Mouse (Mus musculus) forebrain, postnatal 0 days (tissue): Measurements from ENCODE around the gene A2m. TPM values are rescaled to one million over a fixed set of nuclear protein-coding genes. Genes with fewer than 3 reads are reported as not detected.

Experiments used
- ATAC-seq: fragments of 200-750 bp; cut with Nextera tagmentation; 2 replicates; pipeline ENCODE4 v1.8.0; 2017; ENCODE audit warnings: mild to moderate bottlenecking, moderate library complexity
- DNase-seq: peaks from one replicate; pipeline ENCODE4 v3.0.0-alpha.2; 2015
- H3K27ac ChIP-seq: fragments of 300-500 bp; sonication (generic); 2 replicates; pipeline ENCODE4 v1.5.1; 2014; ENCODE audit warnings: low read depth, mild to moderate bottlenecking, antibody characterized with exemption, low read length, moderate library complexity, mixed read lengths
- H3K27me3 ChIP-seq: fragments of 300-500 bp; sonication (generic); 2 replicates; pipeline ENCODE4 v1.6.1; 2014; ENCODE audit warnings: mild to moderate bottlenecking, low read length, mixed read lengths; ENCODE audit not compliant: insufficient read depth
- H3K36me3 ChIP-seq: fragments of 300-500 bp; sonication (generic); 2 replicates; pipeline ENCODE4 v1.6.1; 2014; ENCODE audit warnings: mild to moderate bottlenecking, moderate library complexity; ENCODE audit not compliant: insufficient read depth
- H3K4me1 ChIP-seq: fragments of 300-500 bp; sonication (generic); 2 replicates; pipeline ENCODE4 v1.6.1; 2014; ENCODE audit warnings: antibody characterized with exemption; ENCODE audit not compliant: insufficient read depth
- H3K4me2 ChIP-seq: fragments of 300-500 bp; sonication (generic); 2 replicates; pipeline ENCODE4 v1.6.1; 2014; ENCODE audit warnings: low read depth, mild to moderate bottlenecking, moderate library complexity
- H3K4me3 ChIP-seq: fragments of 300-500 bp; sonication (generic); 2 replicates; pipeline ENCODE4 v1.5.1; 2014; ENCODE audit warnings: low read depth, low read length, mixed read lengths
- H3K9ac ChIP-seq: fragments of 300-500 bp; sonication (generic); 2 replicates; pipeline ENCODE4 v1.6.1; 2014; ENCODE audit warnings: mild to moderate bottlenecking
- H3K9me3 ChIP-seq: fragments of 300-500 bp; sonication (generic); 2 replicates; pipeline ENCODE4 v1.6.1; 2016; ENCODE audit warnings: low read length
- CTCF ChIP-seq: sonication (generic); IDR thresholded peaks from 2 replicates; pipeline ENCODE4 v1.5.1; 2016; ENCODE audit warnings: antibody characterized with exemption, control low read depth, low read depth
- WGBS: fragments of 180-500 bp; shearing (Covaris S2); extraction: QIAGEN DNeasy Blood & Tissue Kit; methylation state at CpG from one replicate; pipeline ENCODE4 v1.1.7; 2014; 5-methylcytosine and 5-hydroxymethylcytosine counted together
- polyA plus RNA-seq: library from polyadenylated mRNA; unstranded; fragments of >200 nt; fragmentation: Nextera tagmentation; extraction: Ambion mirVana; gene quantifications from 2 replicates; pipeline ENCODE4 v1.2.1, GENCODE M21; 2015
- total RNA-seq: library from RNA; depleted of rRNA; stranded (reverse); fragments of >200 nt; gene quantifications from 2 replicates; pipeline ENCODE4 v1.2.3, GENCODE M21; 2014; rRNA removed

The A2m gene
- total RNA-seq (7.2 and 11.5 TPM in 2 replicates), polyA plus RNA-seq (5.2 and 8.7 TPM in 2 replicates)

DNA sequence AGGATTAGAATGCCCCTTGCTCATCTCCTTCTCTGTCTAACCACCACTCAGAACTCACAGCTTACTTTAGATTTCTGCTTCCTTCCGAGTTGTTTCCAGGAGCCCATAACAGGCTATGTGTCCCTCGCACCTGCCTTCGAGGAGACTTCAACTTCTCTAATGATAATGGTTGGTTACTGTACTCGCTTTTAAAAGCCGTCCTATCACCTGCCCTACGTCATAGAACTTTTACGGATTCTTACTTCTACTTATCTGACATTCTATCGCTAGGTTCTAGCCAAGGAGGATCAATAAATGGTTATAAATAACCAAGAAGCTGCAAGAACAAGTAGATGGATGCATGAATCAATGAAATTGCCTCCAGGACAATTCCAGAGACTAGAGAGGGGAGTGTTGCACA, at the start of gene A2m:
Gene A2m, plus strand, starts transcription at position 301 of the 400 bp plus-strand sequence.
- 0 out of 2 replicates have a peak within 1 kb of the TSS, but pooled peaks have one; percentile 28 for H3K9ac ChIP-seq
- H3K36me3 ChIP-seq = no peaks in the 10 kb centered on the region
- no peaks in the 10 kb centered on the region for H3K27me3 ChIP-seq
- H3K4me1 ChIP-seq = no peaks in the 10 kb centered on the region
- 89% methylated on average over 8 of the region's 8 CpGs for WGBS
- no peak for TF ChIP-seq CTCF
- H3K27ac ChIP-seq = no peak within 1 kb of the TSS
- no peaks in the 10 kb centered on the region for H3K9me3 ChIP-seq
- DNase-seq (no peak), ATAC-seq (no peak)
- H3K4me3 ChIP-seq = peak within 1 kb of the TSS; percentile 24
- peak within 1 kb of the TSS; percentile 48 for H3K4me2 ChIP-seq

DNA sequence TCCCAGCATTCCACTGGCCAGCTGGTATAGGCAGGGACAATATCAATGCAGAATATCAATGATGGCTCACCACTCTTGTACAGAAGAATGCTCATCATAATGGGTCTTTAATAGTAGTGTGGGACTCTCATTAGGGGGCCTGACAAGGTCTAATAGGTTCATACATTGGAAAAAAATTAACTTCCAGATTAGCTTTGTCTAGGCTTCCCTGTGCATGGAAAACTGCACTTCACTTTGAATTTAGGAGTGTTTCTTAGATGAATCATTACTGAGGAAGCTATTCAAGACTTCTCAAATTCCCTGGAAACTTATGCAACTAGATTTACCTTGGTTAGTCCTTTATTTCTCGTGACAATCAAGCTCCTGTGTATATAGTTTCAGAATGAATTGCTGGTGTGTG, 45.0 kb upstream of the A2m start:
- 30% methylated on average over 1 of the region's 1 CpGs for WGBS

DNA sequence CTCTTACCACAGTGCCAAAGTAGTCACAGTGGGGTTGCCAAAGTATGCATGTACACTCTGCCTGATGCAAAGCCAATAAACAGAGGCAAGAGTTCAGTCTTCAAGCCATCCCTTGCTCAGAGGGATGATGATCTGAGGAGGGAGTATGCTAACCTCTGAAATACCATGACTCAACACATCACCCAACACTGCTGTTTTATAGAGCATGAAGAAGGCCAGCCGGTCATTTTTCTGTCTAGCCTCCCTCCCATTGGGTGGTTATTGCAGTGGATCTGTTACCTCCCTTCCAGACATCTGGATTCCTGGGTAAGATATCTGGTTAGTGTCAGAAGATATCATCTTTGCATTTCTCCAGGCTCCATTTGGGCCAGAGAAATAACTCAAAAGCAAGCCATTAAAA, 34.2 kb upstream of the A2m start:
- Histone ChIP-seq H3K9me3 (no peaks in the 10 kb centered on the region), H3K27me3 (no peaks in the 10 kb centered on the region), H3K27ac (no peak overlapping the region), H3K36me3 (no peaks in the 10 kb centered on the region), H3K4me1 (no peaks in the 10 kb centered on the region), H3K9ac (no peak overlapping the region), H3K4me3 (no peak overlapping the region), H3K4me2 (no peak overlapping the region)
- no peak for TF ChIP-seq CTCF
- ATAC-seq = no peak
- no peak for DNase-seq
- 90% methylated on average over 1 of the region's 1 CpGs for WGBS

More for the DNA sequence above, 45.0 kb upstream of the A2m start:
- Histone ChIP-seq H3K36me3 (no peaks in the 10 kb centered on the region), H3K9me3 (no peaks in the 10 kb centered on the region), H3K9ac (no peak overlapping the region), H3K4me3 (no peak overlapping the region), H3K4me1 (no peaks in the 10 kb centered on the region), H3K27ac (no peak overlapping the region), H3K27me3 (no peaks in the 10 kb centered on the region), H3K4me2 (no peak overlapping the region)
- no peak for TF ChIP-seq CTCF
- no peak for DNase-seq
- ATAC-seq = no peak

DNA sequence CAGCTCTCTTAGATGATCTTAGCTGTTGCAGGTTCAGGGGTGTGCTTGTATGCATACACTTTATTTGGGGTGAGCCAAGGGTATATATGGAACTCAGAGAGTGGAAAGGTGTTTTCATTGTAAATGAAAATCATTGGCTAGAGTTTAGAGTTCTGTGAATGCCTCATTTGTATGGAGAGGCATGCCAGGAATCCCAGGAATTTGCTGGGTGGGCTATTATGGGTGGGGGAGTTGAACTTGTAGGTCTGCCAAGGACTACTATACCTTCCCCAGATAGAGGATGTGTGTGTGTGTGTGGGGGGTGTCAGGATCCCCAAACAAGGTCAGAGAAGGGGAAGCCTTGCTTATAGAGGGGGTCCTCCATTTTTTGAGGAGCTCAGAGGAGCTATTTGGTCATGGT, 27.3 kb upstream of the A2m start:
- Histone ChIP-seq H3K4me1 (no peaks in the 10 kb centered on the region), H3K27me3 (no peaks in the 10 kb centered on the region), H3K4me3 (no peak overlapping the region), H3K4me2 (no peak overlapping the region), H3K9me3 (no peaks in the 10 kb centered on the region), H3K36me3 (no peaks in the 10 kb centered on the region), H3K27ac (no peak overlapping the region), H3K9ac (no peak overlapping the region)
- DNase-seq (no peak), ATAC-seq (no peak)
- TF ChIP-seq CTCF = no peak

DNA sequence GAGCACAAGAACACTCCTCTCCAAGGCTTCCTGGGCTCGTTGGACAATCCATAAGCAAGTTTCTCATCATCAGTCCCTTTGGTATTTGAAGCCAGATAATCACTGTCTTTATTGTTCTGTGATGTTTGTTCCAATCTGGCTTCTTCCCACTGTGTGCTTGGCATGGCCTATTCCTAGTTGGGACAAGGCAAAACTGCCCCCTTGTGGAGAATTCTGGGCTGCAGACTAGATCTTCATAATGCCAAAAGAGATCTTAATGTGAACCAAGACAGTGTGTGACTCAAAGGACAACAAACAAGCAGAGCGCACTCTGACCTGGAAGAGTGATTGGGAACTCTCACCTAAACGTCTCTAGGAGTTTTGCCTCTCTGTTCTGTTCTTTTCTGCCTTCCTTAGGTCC, 23.4 kb upstream of the A2m start:
- Histone ChIP-seq H3K36me3 (no peaks in the 10 kb centered on the region), H3K9ac (no peak overlapping the region), H3K27ac (no peak overlapping the region), H3K27me3 (no peaks in the 10 kb centered on the region), H3K4me1 (no peaks in the 10 kb centered on the region), H3K9me3 (no peaks in the 10 kb centered on the region), H3K4me2 (no peak overlapping the region), H3K4me3 (no peak overlapping the region)
- WGBS = 59% methylated on average over 3 of the region's 3 CpGs
- ATAC-seq (no peak), DNase-seq (peak; percentile 8)
- TF ChIP-seq CTCF = peak; percentile 40

DNA sequence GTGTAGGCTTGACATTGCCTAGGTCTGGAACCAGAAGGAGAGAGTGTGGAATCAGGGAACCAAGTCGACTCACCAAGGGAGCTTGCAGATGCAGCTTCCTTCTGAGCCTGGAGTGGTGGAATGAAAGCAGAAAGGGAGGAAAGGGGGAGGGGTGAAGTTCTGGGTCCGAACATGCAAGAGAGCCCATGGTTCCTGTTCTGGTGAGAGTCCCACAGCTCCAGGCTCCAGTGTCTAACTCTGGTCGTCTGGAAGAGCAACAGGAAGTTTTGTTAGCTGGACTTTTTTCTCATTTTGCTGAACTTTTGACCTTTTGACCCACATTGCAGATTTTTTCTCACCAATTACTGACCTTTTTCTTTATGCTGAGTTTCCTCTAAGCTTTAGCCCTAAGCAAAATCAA, 17.7 kb upstream of the A2m start:
- ATAC-seq (no peak), DNase-seq (no peak)
- 56% methylated on average over 3 of the region's 3 CpGs for WGBS

DNA sequence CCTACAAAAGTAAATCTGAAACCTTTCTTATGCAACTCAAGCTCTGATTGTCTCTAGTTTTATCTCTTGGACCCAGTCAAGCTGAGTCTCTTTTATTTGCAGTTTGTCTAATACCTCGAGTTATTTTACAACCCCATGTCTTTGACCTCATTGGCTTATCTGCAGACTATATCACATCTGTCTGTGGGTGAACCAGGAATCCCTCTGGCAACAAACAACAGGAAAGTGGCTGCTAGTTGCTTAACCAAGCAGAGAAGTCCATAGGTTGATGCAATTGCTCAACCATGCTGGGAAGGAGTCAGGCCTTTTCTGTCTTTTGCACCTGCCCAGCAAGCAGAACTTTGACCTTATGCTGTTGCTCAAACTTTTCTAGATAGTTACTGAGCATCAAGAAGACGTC, 12.7 kb upstream of the A2m start:
- no peak for ATAC-seq
- TF ChIP-seq CTCF = no peak
- WGBS = 72% methylated on average over 2 of the region's 2 CpGs

More for the DNA sequence above, 17.7 kb upstream of the A2m start:
- Histone ChIP-seq H3K9ac (no peak overlapping the region), H3K4me3 (no peak overlapping the region), H3K4me2 (no peak overlapping the region), H3K4me1 (no peaks in the 10 kb centered on the region), H3K27ac (no peak overlapping the region), H3K27me3 (no peaks in the 10 kb centered on the region), H3K9me3 (no peaks in the 10 kb centered on the region), H3K36me3 (no peaks in the 10 kb centered on the region)
- TF ChIP-seq CTCF = no peak

DNA sequence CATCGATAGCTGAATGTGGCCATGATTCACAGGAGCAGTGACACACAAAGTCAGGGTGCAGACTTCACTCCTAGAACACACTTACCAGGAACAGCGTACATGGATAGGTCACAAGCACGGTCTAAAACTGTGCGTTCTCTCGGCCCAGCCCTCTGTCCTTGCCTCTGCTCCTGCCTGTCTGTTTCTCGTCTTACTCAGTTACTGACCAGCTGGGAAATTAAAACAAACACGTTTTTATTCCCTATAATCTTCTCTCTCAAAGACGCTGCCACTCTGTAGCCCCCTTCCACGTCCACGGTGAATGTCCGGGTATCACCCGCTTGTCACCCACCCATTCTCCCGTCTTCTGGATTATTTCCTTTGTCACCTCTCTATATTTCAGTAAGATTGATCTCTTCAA, 656 bp upstream of the A2m start:
- H3K9ac ChIP-seq = no peak overlapping the region
- WGBS = 79% methylated on average over 13 of the region's 13 CpGs
- no peak for TF ChIP-seq CTCF
- ATAC-seq = no peak
- H3K27me3 ChIP-seq = no peaks in the 10 kb centered on the region
- no peaks in the 10 kb centered on the region for H3K36me3 ChIP-seq
- no peaks in the 10 kb centered on the region for H3K4me1 ChIP-seq
- no peak for DNase-seq
- no peak overlapping the region for H3K27ac ChIP-seq
- no peak overlapping the region for H3K4me3 ChIP-seq
- H3K9me3 ChIP-seq = no peaks in the 10 kb centered on the region
- H3K4me2 ChIP-seq = no peak overlapping the region

More for the DNA sequence above, 12.7 kb upstream of the A2m start:
- Histone ChIP-seq H3K27me3 (no peaks in the 10 kb centered on the region), H3K4me2 (no peak overlapping the region), H3K36me3 (no peaks in the 10 kb centered on the region), H3K27ac (no peak overlapping the region), H3K4me1 (no peaks in the 10 kb centered on the region), H3K9me3 (no peaks in the 10 kb centered on the region), H3K4me3 (no peak overlapping the region), H3K9ac (no peak overlapping the region)
- no peak for DNase-seq
